Mouse (Mus musculus): ENCODE results near the gene Chn1.

DNA sequence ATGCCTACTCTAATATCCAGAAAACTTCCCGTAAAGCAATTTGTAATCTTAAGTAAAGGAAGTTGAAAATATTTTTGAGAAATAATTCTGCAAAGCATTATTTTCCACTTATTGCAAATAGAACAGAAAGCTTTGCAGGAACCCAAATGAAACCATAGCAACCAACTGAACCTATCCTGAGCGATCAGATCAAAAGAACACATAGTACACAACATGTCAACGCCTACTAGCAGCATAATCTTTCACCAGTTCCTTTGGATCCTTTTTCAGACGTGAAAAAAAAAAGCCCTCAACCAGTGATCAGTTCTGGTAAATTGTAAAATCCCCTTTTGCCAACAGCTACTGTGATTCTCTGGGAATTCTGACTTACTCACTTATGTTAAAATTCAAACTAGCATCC, 82.1 kb downstream of the Chn1 start:
- TF ChIP-seq EP300 (IDR thresholded peaks at IDR 0.05; ENCODE audit: insufficient read depth, low read depth, low read length) (no peak), CTCF (IDR thresholded peaks at IDR 0.05; ENCODE audit: low read depth, low read length) (no peak)
